Mouse (Mus musculus): ENCODE measurements around the gene 1700022I11Rik.

DNA sequence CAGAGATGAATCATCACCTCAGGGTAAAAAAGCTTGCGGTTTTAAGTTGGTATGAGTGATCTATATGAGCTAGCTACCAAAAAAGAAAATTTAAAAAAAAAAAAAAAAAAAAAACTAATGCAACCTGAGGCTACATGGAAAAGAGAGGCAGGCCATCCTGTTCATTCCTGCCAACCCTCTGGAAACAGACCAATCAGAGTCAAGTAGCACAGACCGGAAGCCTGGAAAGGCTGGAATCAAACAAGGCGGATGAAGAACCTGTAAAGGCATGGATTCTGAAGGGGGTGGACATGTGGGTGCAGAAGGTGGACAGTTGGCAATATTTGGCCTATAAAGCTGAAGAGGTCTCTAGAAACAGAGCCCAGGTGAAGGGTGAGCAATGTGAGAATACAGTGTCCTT, 24.0 kb upstream of the 1700022I11Rik start:
- TF ChIP-seq CTCF (IDR thresholded peaks at IDR 0.05; ENCODE audit: control insufficient read depth, insufficient read depth, insufficient read length) (no peak), CEBPB (IDR thresholded peaks at IDR 0.05; ENCODE audit: low read depth) (no peak), USF1 (IDR thresholded peaks at IDR 0.05; ENCODE audit: low read depth) (no peak)
